Mouse (Mus musculus) CH12.LX (cell line): Measurements from ENCODE around the gene Patj. TPM values are rescaled to one million over a fixed set of nuclear protein-coding genes. Genes with fewer than 3 reads are reported as not detected.

Source experiments
- DNase-seq: peaks from one replicate; pipeline ENCODE4 v3.0.0-alpha.2; 2013; ENCODE audit errors: extremely low read depth
- H3K27ac ChIP-seq: 2 replicates; pipeline ENCODE4 v1.5.1; 2012; ENCODE audit warnings: low read depth, mild to moderate bottlenecking, control low read depth, moderate library complexity; ENCODE audit not compliant: insufficient read depth
- H3K27me3 ChIP-seq: replicated peaks from 2 replicates; pipeline ENCODE3; 2012; ENCODE audit warnings: inconsistent platforms
- H3K36me3 ChIP-seq, 2 experiments: replicated peaks in 1 of 2; 2 replicates each; pipeline versions ENCODE3 to v1.6.1; 2012; ENCODE audit warnings: inconsistent platforms in 1 of 2, low read length in 1 of 2, mild to moderate bottlenecking in 1 of 2, mixed read lengths in 1 of 2, moderate library complexity in 1 of 2; ENCODE audit not compliant: control insufficient read depth in 1 of 2, insufficient read depth in 1 of 2
- H3K4me1 ChIP-seq, 2 experiments: 2 replicates each; pipeline ENCODE4 v1.6.1; 2012; ENCODE audit warnings: inconsistent platforms in 1 of 2, moderate library complexity in 1 of 2; ENCODE audit not compliant: insufficient read depth in 2 of 2, control insufficient read depth in 1 of 2
- H3K4me2 ChIP-seq: 2 replicates; pipeline ENCODE4 v1.6.1; 2012; ENCODE audit warnings: low read depth, mild to moderate bottlenecking, control low read depth; ENCODE audit not compliant: poor library complexity, insufficient read depth, severe bottlenecking
- H3K4me3 ChIP-seq, 3 experiments: fragments of 150-350 bp in 1 of 3; sonication (generic) in 1 of 3; replicated peaks in 1 of 3; 2 replicates each; pipeline versions ENCODE3 to v1.5.1; 2011 to 2012; ENCODE audit warnings: low read depth in 2 of 3, low read length in 2 of 3, mild to moderate bottlenecking in 2 of 3, moderate library complexity in 2 of 3, control low read depth in 1 of 3, improper control_type of control experiment in 1 of 3, inconsistent platforms in 1 of 3, mixed read lengths in 1 of 3; ENCODE audit not compliant: poor library complexity in 1 of 3
- H3K79me2 ChIP-seq: replicated peaks from 2 replicates; pipeline ENCODE4 v1.6.1; 2012; ENCODE audit warnings: mild to moderate bottlenecking, moderate library complexity; ENCODE audit not compliant: control insufficient read depth, poor library complexity, insufficient read depth, severe bottlenecking; ENCODE audit errors: extremely low read depth
- H3K9ac ChIP-seq: 2 replicates; pipeline ENCODE4 v1.6.1; 2012; ENCODE audit warnings: low read depth, mild to moderate bottlenecking, control low read depth, moderate library complexity; ENCODE audit not compliant: insufficient read depth
- H3K9me3 ChIP-seq: replicated peaks from 2 replicates; pipeline ENCODE3; 2012; ENCODE audit warnings: low read length, inconsistent platforms, mixed read lengths
- CHD1 ChIP-seq: IDR thresholded peaks from 2 replicates; pipeline ENCODE4 v1.6.1; 2012; ENCODE audit warnings: low read depth, low read length, improper control_type of control experiment, inconsistent platforms
- CHD2 ChIP-seq: IDR thresholded peaks from 2 replicates; pipeline ENCODE4 v1.6.1; 2011; ENCODE audit warnings: low read length, improper control_type of control experiment
- E2F4 ChIP-seq: IDR thresholded peaks from 2 replicates; pipeline ENCODE4 v1.6.1; 2011; ENCODE audit warnings: low read depth, low read length, improper control_type of control experiment; ENCODE audit not compliant: insufficient replicate concordance
- EP300 ChIP-seq: IDR thresholded peaks from 2 replicates; pipeline ENCODE4 v1.6.1; 2011; ENCODE audit warnings: low read length, improper control_type of control experiment
- HCFC1 ChIP-seq: IDR thresholded peaks from 2 replicates; pipeline ENCODE4 v1.6.1; 2012; ENCODE audit warnings: low read depth, mild to moderate bottlenecking, inconsistent platforms, low read length, improper control_type of control experiment
- IRF4 ChIP-seq: IDR thresholded peaks from 2 replicates; pipeline ENCODE4 v1.6.1; 2014; ENCODE audit warnings: low read depth, mild to moderate bottlenecking, inconsistent platforms, low read length, improper control_type of control experiment
- MAFK ChIP-seq: IDR thresholded peaks from 2 replicates; pipeline ENCODE4 v1.6.1; 2011; ENCODE audit warnings: low read length, improper control_type of control experiment; ENCODE audit not compliant: insufficient replicate concordance
- MAZ ChIP-seq: IDR thresholded peaks from 2 replicates; pipeline ENCODE4 v1.6.1; 2012; ENCODE audit warnings: low read depth, mild to moderate bottlenecking, inconsistent platforms, low read length, improper control_type of control experiment, moderate library complexity
- MYC ChIP-seq: IDR thresholded peaks from 2 replicates; pipeline ENCODE4 v1.6.1; 2011; ENCODE audit warnings: low read depth, mild to moderate bottlenecking, improper control_type of control experiment, low read length
- PAX5 ChIP-seq: IDR thresholded peaks from 2 replicates; pipeline ENCODE4 v1.6.1; 2012; ENCODE audit warnings: low read length, inconsistent platforms, mixed read lengths
- POLR2A ChIP-seq: IDR thresholded peaks from 2 replicates; pipeline ENCODE4 v1.6.1; 2011; ENCODE audit warnings: low read depth, mild to moderate bottlenecking, improper control_type of control experiment, low read length
- RCOR1 ChIP-seq: conservative IDR thresholded peaks from 2 replicates; pipeline ENCODE4 v1.6.1; 2012; ENCODE audit warnings: low read depth, mild to moderate bottlenecking, inconsistent platforms, low read length, improper control_type of control experiment
- SIN3A ChIP-seq: IDR thresholded peaks from 2 replicates; pipeline ENCODE4 v1.6.1; 2012; ENCODE audit warnings: low read length, improper control_type of control experiment, inconsistent platforms
- TCF12 ChIP-seq: IDR thresholded peaks from 2 replicates; pipeline ENCODE4 v1.6.1; 2014; ENCODE audit warnings: low read depth, mild to moderate bottlenecking, inconsistent platforms, low read length, improper control_type of control experiment
- USF1 ChIP-seq: IDR thresholded peaks from 2 replicates; pipeline ENCODE4 v1.6.1; 2014; ENCODE audit warnings: low read depth, mild to moderate bottlenecking, inconsistent platforms, low read length, improper control_type of control experiment
- USF2 ChIP-seq: conservative IDR thresholded peaks from 2 replicates; pipeline ENCODE4 v1.6.1; 2011; ENCODE audit warnings: low read depth, low read length, improper control_type of control experiment
- ZC3H11A ChIP-seq: IDR thresholded peaks from 2 replicates; pipeline ENCODE4 v1.6.1; 2012; ENCODE audit warnings: low read depth, mild to moderate bottlenecking, inconsistent platforms, low read length, improper control_type of control experiment
- ZKSCAN1 ChIP-seq: IDR thresholded peaks from 2 replicates; pipeline ENCODE4 v1.6.1; 2012; ENCODE audit warnings: low read depth, inconsistent platforms, low read length, improper control_type of control experiment, borderline replicate concordance
- dilution Hi-C: fragments of 300-500 bp; cut with MboI; formaldehyde crosslinking; loops from 2 replicates; pipeline ENCODE4 v1.14.3; 2020; ENCODE audit warnings: low sequenced_read_pairs; ENCODE audit not compliant: extremely low pct_unique_long_range_greater_than_20kb, extremely low pct_ligation_motif_present
- in situ Hi-C: fragments of 300-500 bp; cut with MboI; formaldehyde crosslinking; loops from 3 replicates; pipeline ENCODE4 v1.14.3; 2019; ENCODE audit warnings: low sequenced_read_pairs, low pct_ligation_motif_present, low pct_unique_long_range_greater_than_20kb, mixed read lengths
- polyA plus RNA-seq: library from polyadenylated mRNA; unstranded; fragments of >175 nt; gene quantifications from 2 replicates; pipeline ENCODE4 v1.2.1, GENCODE M21; 2012; ENCODE audit warnings: low read depth; ENCODE audit not compliant: insufficient read length
- total RNA-seq, 2 experiments: library from RNA; depleted of rRNA; stranded (reverse); fragments of 300-350 nt in 1 of 2; fragments of >200 nt in 1 of 2; gene quantifications; 2 replicates each; pipeline ENCODE4 v1.2.3; 2012 to 2014

Gene Patj
- total RNA-seq (2012; rRNA removed) (1.4 and 2.0 TPM in 2 replicates), total RNA-seq (2014; rRNA removed) (0.54 and 1.2 TPM in 2 replicates), polyA plus RNA-seq (6.1 and 8.4 TPM in 2 replicates)

DNA sequence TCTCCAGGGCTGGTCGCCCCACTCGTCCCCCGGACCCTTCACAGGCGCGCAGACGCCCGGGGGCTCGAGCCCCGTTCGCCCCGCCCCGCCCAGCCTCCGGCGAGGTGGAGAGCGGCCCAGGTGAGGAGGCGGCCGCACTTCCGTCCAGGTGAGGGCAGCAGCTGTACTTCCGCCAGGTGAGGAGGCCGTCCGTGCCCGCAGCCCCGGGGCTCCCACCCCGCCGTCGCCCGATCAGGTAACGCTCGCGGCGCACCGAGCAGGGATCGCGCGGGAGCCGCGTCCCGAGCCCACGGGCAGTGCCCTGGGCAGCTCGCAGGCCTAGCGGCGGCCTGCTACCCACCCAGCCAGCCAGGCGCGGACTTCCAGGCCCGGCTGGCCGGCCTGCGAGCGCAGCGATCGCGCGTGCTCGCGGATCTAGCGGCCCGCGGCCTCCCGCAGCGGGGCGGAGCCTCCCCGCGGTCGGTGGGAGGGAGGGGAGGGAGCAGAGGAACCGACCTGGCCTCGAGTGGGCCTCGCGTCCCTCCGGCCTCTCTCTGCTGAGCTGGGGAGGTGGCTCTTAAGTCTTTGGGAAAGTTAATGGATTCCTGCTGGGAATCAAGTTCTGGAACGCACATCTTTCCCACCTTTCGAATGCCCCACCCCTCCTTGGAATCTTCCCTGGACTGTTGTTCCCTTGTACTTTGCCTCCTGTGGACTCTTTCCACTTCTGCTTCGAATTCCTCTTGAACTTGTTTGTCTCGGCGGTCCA, at the start of gene Patj:
TSS of gene Patj (plus strand) at position 96 of the 748 bp plus-strand sequence.
- dilution Hi-C loops: no loop called here
- Histone ChIP-seq H3K4me3 (no peak within 1 kb of the TSS), H3K4me2 (no peak within 1 kb of the TSS), H3K27ac (no peak within 1 kb of the TSS)
- in situ Hi-C loops: loop anchor here (25.0 kb wide), 1 partner anchor 516 kb away; the partner anchor contains the start of gene Usp1
- DNase-seq: no peak
- no peak for TF ChIP-seq RCOR1
- no peak for TF ChIP-seq EP300
- no peak for TF ChIP-seq PAX5
- no peak for TF ChIP-seq ZKSCAN1
- TF ChIP-seq USF1: no peak
- TF ChIP-seq E2F4: no peak
- TF ChIP-seq, all 38 proteins: peak for 0
- Histone ChIP-seq H3K36me3 (no peaks in the 10 kb centered on the region), H3K9me3 (peaks cover 5% of the 10 kb centered on the region), H3K9ac (no peak within 1 kb of the TSS), H3K27me3 (no peaks in the 10 kb centered on the region), H3K4me1 (no peaks in the 10 kb centered on the region), H3K79me2 (no peaks in the 10 kb centered on the region)

DNA sequence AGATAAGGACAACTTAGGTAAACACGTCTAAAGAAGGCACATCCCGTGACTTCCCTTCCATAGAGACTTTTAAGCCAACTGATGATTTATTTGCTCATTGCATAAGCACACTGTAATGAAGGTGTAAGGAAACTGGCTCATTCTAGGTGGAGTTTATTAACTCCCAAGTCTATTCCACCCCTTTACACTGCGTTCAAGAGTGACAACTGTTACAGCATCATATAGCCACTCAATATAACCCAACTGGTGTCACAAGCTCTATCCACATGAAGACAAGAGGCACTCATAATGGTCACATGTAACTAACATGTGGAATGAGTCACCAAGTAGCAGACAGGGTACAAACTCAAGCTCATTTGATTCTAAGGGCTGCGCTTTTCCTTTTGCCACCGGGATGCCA, 47.0 kb upstream of the Patj start:
- Histone ChIP-seq H3K27ac (no peak overlapping the region), H3K4me1 (peaks cover 0 to 6% of the 10 kb centered on the region in 2 experiments; a peak in 1 of 4 replicates), H3K27me3 (no peaks in the 10 kb centered on the region), H3K36me3 (peaks cover 0 to 7% of the 10 kb centered on the region in 2 experiments), H3K4me2 (no peak overlapping the region), H3K4me3 (no peak overlapping the region), H3K9me3 (no peaks in the 10 kb centered on the region), H3K9ac (no peak overlapping the region), H3K79me2 (no peaks in the 10 kb centered on the region)
- in situ Hi-C loops: no loop called here
- TF ChIP-seq SIN3A (no peak), MYC (no peak), ZC3H11A (no peak), IRF4 (no peak), MAZ (no peak), CHD1 (no peak), CHD2 (no peak), POLR2A (no peak), E2F4 (no peak), TCF12 (no peak), EP300 (no peak), MAFK (no peak), HCFC1 (no peak), USF2 (no peak)
- no peak for DNase-seq
- dilution Hi-C loops: no loop called here
